Mouse (Mus musculus) olfactory bulb, adult 2 months (tissue): ENCODE measurements around the gene Npnt.

Experiments used
- CTCF ChIP-seq: fragments of 200-500 bp; IDR thresholded peaks from 2 replicates; pipeline ENCODE4 v1.5.1; 2012; ENCODE audit warnings: low read depth, mild to moderate bottlenecking, low read length, moderate library complexity; ENCODE audit not compliant: insufficient read depth
- POLR2A ChIP-seq: fragments of 200-500 bp; IDR thresholded peaks from 2 replicates; pipeline ENCODE4 v1.6.1; 2012; ENCODE audit warnings: mild to moderate bottlenecking, low read depth, low read length, moderate library complexity; ENCODE audit not compliant: insufficient read depth

GRCm38 (mm10) chr3:132886419-132887050 is 63.6 kb downstream of the Npnt start:
- TF ChIP-seq CTCF (no peak), POLR2A (no peak)
